8 mouse cellular contexts compared by ENCODE assay signal in the genomic region with DNA sequence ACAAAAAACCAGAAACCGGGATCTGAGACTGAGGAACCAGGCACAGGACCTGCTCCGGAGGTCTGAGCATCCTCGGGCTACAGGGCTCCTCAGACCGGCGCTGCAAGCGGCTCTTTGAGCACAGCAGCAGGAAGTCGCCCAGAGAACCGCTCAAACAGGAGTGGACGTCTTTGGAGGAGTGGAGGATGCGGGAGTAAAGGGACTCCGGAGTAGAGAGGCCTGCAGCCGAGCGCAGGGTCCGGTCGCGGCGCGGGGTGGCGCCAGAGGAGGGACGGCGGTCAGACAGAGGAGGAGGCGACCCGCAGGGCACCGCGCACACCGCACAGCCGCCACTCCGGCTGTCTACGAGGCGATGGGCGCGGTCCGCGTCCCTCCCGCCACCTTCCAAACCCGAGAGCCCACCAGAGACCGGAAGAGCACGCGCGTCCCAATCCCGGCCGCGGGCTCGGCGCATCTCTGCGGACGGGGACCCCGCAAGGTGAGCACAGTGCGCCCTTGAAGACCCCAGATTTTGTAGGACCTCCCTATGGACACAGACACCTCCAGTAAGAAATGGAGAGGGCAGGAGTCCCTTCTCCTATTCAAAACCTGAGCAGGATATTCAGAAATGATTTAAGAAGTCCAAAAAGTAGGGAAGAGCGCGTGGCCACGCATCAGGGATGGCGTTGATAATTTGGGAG. TPM values are rescaled to one million over a fixed set of nuclear protein-coding genes. Genes with fewer than 3 reads are reported as not detected.
DNase-seq lines count a peak whose midpoint lies in the region; ATAC-seq lines count a peak whose summit lies in the region.

A gene (plus strand): TSS at position 359 of the 680 bp plus-strand sequence.

- no peaks in the 10 kb centered on the region for H3K9me3 ChIP-seq in hindbrain, embryonic 15.5 days
- no peaks in the 10 kb centered on the region for H3K9me3 ChIP-seq in limb, embryonic 12.5 days
- no peaks in the 10 kb centered on the region for H3K9me3 ChIP-seq in midbrain, embryonic 12.5 days
- no peaks in the 10 kb centered on the region; the same call in 1 of the 2 replicates for H3K9me3 ChIP-seq in stomach, embryonic 16.5 days (replicated peaks; ENCODE audit: control insufficient read depth, low read length)

- peak within 1 kb of the TSS; percentile 73 for H3K9ac ChIP-seq in hindbrain, embryonic 15.5 days
- H3K9ac ChIP-seq in limb, embryonic 12.5 days (replicated peaks): peak within 1 kb of the TSS; percentile 61
- H3K9ac ChIP-seq in midbrain, embryonic 12.5 days (replicated peaks): peak within 1 kb of the TSS; percentile 67
- H3K9ac ChIP-seq in stomach, embryonic 16.5 days (ENCODE audit: low read length): peak within 1 kb of the TSS; percentile 58

- ATAC-seq in hindbrain, embryonic 15.5 days (ENCODE audit: low FRiP score, low read depth): peak; percentile 90; the same call in 1 of the 2 replicates
- 0 out of 2 replicates have a peak, but pooled peaks have one; percentile 72 for ATAC-seq in limb, embryonic 12.5 days (ENCODE audit: insufficient number of reproducible peaks, insufficient read depth, low FRiP score, low TSS enrichment, low read depth)
- ATAC-seq in midbrain, embryonic 12.5 days (ENCODE audit: low FRiP score, low read depth): peak; percentile 78
- peak; percentile 72; the same call in 1 of the 2 replicates for ATAC-seq in stomach, embryonic 16.5 days (ENCODE audit: insufficient read depth, low FRiP score)

- no peaks in the 10 kb centered on the region for H3K27me3 ChIP-seq in hindbrain, embryonic 15.5 days
- peaks cover 23% of the 10 kb centered on the region for H3K27me3 ChIP-seq in limb, embryonic 12.5 days
- peaks cover 23% of the 10 kb centered on the region for H3K27me3 ChIP-seq in midbrain, embryonic 12.5 days
- peaks cover 2% of the 10 kb centered on the region; the same call in 1 of the 2 replicates for H3K27me3 ChIP-seq in stomach, embryonic 16.5 days (ENCODE audit: control insufficient read depth, insufficient read depth, low read length)

- WGBS in hindbrain, embryonic 15.5 days: 2% methylated on average over 48 of the region's 53 CpGs
- WGBS in limb, embryonic 12.5 days: 3% methylated on average over 53 of the region's 53 CpGs
- 2% methylated on average over 50 of the region's 53 CpGs for WGBS in midbrain, embryonic 12.5 days
- 3% methylated on average over 53 of the region's 53 CpGs for WGBS in stomach, embryonic 16.5 days

- no peaks in the 10 kb centered on the region for H3K36me3 ChIP-seq in hindbrain, embryonic 15.5 days
- no peaks in the 10 kb centered on the region for H3K36me3 ChIP-seq in limb, embryonic 12.5 days
- no peaks in the 10 kb centered on the region for H3K36me3 ChIP-seq in midbrain, embryonic 12.5 days
- H3K36me3 ChIP-seq in stomach, embryonic 16.5 days (ENCODE audit: control insufficient read depth, insufficient read depth, low read length): no peaks in the 10 kb centered on the region

- peak within 1 kb of the TSS; percentile 72 for H3K4me3 ChIP-seq in hindbrain, embryonic 15.5 days
- H3K4me3 ChIP-seq in limb, embryonic 12.5 days (replicated peaks): peak within 1 kb of the TSS; percentile 49
- peak within 1 kb of the TSS; percentile 56 for H3K4me3 ChIP-seq in midbrain, embryonic 12.5 days
- peak within 1 kb of the TSS; percentile 44 for H3K4me3 ChIP-seq in stomach, embryonic 16.5 days (replicated peaks; ENCODE audit: low read length)

- H3K4me1 ChIP-seq in hindbrain, embryonic 15.5 days (replicated peaks): peaks cover 16% of the 10 kb centered on the region
- peaks cover 12% of the 10 kb centered on the region; the same call in 1 of the 2 replicates for H3K4me1 ChIP-seq in limb, embryonic 12.5 days (replicated peaks)
- H3K4me1 ChIP-seq in midbrain, embryonic 12.5 days: peaks cover 25% of the 10 kb centered on the region; the same call in 1 of the 2 replicates
- no peaks in the 10 kb centered on the region for H3K4me1 ChIP-seq in stomach, embryonic 16.5 days (ENCODE audit: control insufficient read depth, insufficient read depth, low read length)

- no peak within 1 kb of the TSS for H3K27ac ChIP-seq in hindbrain, embryonic 15.5 days (replicated peaks)
- no peak within 1 kb of the TSS for H3K27ac ChIP-seq in limb, embryonic 12.5 days
- H3K27ac ChIP-seq in midbrain, embryonic 12.5 days (replicated peaks): no peak within 1 kb of the TSS; the same call in 1 of the 2 replicates
- H3K27ac ChIP-seq in stomach, embryonic 16.5 days (ENCODE audit: low read length): no peak within 1 kb of the TSS

- peak within 1 kb of the TSS; percentile 98 for H3K4me2 ChIP-seq in hindbrain, embryonic 15.5 days
- peak within 1 kb of the TSS; percentile 72 for H3K4me2 ChIP-seq in limb, embryonic 12.5 days
- peak within 1 kb of the TSS; percentile 83 for H3K4me2 ChIP-seq in midbrain, embryonic 12.5 days (replicated peaks)
- H3K4me2 ChIP-seq in stomach, embryonic 16.5 days (ENCODE audit: low read depth, low read length): peak within 1 kb of the TSS; percentile 87

- peak; percentile 53 to 75 for DNase-seq in adrenal gland, adult (ENCODE audit: inconsistent age in 2 of 2, low spot score in 1 of 2)
- no peak for DNase-seq in adrenal gland, postnatal 4 days (ENCODE audit: low spot score in 2 of 2)
- peak; percentile 16 for DNase-seq in cerebellum, adult 9-11 months
- DNase-seq in frontal cortex, postnatal 25 days (ENCODE audit: low spot score in 2 of 2): peak; percentile 9 to 10

RNA-seq across cellular contexts. Expression of the gene that starts here (rescaled TPM):
- 1 to 10 TPM; 1.2 to 1.5 TPM for total RNA-seq in adrenal gland, postnatal 4 days (2021)
- 3.3 and 5.7 TPM in 2 replicates for polyA plus RNA-seq in hindbrain, embryonic 15.5 days (2015; fragmentation: Nextera tagmentation; extraction: Ambion mirVana)
- polyA plus RNA-seq in limb, embryonic 12.5 days (2016; fragmentation: Nextera tagmentation; extraction: Ambion mirVana): 1.5 and 2.0 TPM in 2 replicates
- polyA plus RNA-seq in midbrain, embryonic 12.5 days (2016; fragmentation: Nextera tagmentation; extraction: Ambion mirVana): 6.8 and 7.7 TPM in 2 replicates
- 0.05 and 0.31 TPM in 2 replicates for polyA plus RNA-seq in stomach, embryonic 16.5 days (2015; fragmentation: Nextera tagmentation; extraction: Ambion mirVana)

Comparison
In these comparisons a context has a peak if more than half of its experiments do, and no peak if none do; other contexts are left out.
1. DNase-seq: peak in adrenal gland, adult (2 of 2), cerebellum, adult 9-11 months (single experiment) and frontal cortex, postnatal 25 days (2 of 2); none in adrenal gland, postnatal 4 days (0 of 2).
2. Peak in ATAC-seq, H3K4me3 ChIP-seq, H3K9ac ChIP-seq and H3K4me2 ChIP-seq in stomach, embryonic 16.5 days; RNA of the gene not detected or under 1 TPM.
3. Peak in every context shown above with its lines, with median percentiles within 50 percentile points of each other: ATAC-seq, H3K4me2 ChIP-seq, H3K4me3 ChIP-seq and H3K9ac ChIP-seq.